Mouse (Mus musculus): ENCODE data around the gene Thsd7b. TPM values are rescaled to one million over a fixed set of nuclear protein-coding genes. Genes with fewer than 3 reads are reported as not detected.

Gene Thsd7b
- polyA plus RNA-seq, 1 experiment from 2014 or later = 5.2 TPM

- ATAC-seq (ENCODE audit: insufficient number of reproducible peaks, low FRiP score, low TSS enrichment, low read depth) = no peak
- Histone ChIP-seq H3K9ac (no peak overlapping the region), H3K4me3 (replicated peaks) (no peak overlapping the region), H3K9me3 (replicated peaks) (no peaks in the 10 kb centered on the region), H3K36me3 (no peaks in the 10 kb centered on the region), H3K4me1 (no peaks in the 10 kb centered on the region), H3K27me3 (no peaks in the 10 kb centered on the region), H3K27ac (replicated peaks) (no peak overlapping the region), H3K4me2 (replicated peaks) (no peak overlapping the region)
- 82% methylated on average over 2 of the region's 2 CpGs for WGBS
These were observed 253.9 kb downstream of the Thsd7b start for GRCm38 (mm10) chr1:129526967-129527366.

- no peaks in the 10 kb centered on the region for H3K36me3 ChIP-seq
- no peak overlapping the region for H3K9ac ChIP-seq
- H3K4me2 ChIP-seq (replicated peaks) = no peak overlapping the region
- WGBS = 95% methylated on average over 3 of the region's 3 CpGs
- H3K9me3 ChIP-seq (replicated peaks) = no peaks in the 10 kb centered on the region
- no peaks in the 10 kb centered on the region for H3K4me1 ChIP-seq
- ATAC-seq (ENCODE audit: insufficient number of reproducible peaks, low FRiP score, low TSS enrichment, low read depth) = no peak
- H3K27me3 ChIP-seq = no peaks in the 10 kb centered on the region
- H3K4me3 ChIP-seq (replicated peaks) = no peak overlapping the region
- H3K27ac ChIP-seq (replicated peaks) = no peak overlapping the region
These were observed 259.1 kb downstream of the Thsd7b start for GRCm38 (mm10) chr1:129532206-129532605.

GRCm38 (mm10) chr1:129538508-129538907, 265.4 kb downstream of the Thsd7b start:
- H3K9ac ChIP-seq = no peak overlapping the region
- no peak overlapping the region for H3K27ac ChIP-seq (replicated peaks)
- H3K36me3 ChIP-seq = no peaks in the 10 kb centered on the region
- no peak overlapping the region for H3K4me3 ChIP-seq (replicated peaks)
- H3K9me3 ChIP-seq (replicated peaks) = no peaks in the 10 kb centered on the region
- WGBS = 70% methylated on average over 2 of the region's 2 CpGs
- no peak overlapping the region for H3K4me2 ChIP-seq (replicated peaks)
- no peaks in the 10 kb centered on the region for H3K4me1 ChIP-seq
- no peak for ATAC-seq (ENCODE audit: insufficient number of reproducible peaks, low FRiP score, low TSS enrichment, low read depth)
- H3K27me3 ChIP-seq = no peaks in the 10 kb centered on the region

GRCm38 (mm10) chr1:129538970-129539369, 265.9 kb downstream of the Thsd7b start:
- no peak overlapping the region for H3K27ac ChIP-seq (replicated peaks)
- 75% methylated on average over 4 of the region's 4 CpGs for WGBS
- no peak overlapping the region for H3K4me2 ChIP-seq (replicated peaks)
- no peaks in the 10 kb centered on the region for H3K36me3 ChIP-seq
- no peak overlapping the region for H3K9ac ChIP-seq
- H3K4me3 ChIP-seq (replicated peaks) = no peak overlapping the region
- no peak for ATAC-seq (ENCODE audit: insufficient number of reproducible peaks, low FRiP score, low TSS enrichment, low read depth)
- no peaks in the 10 kb centered on the region for H3K27me3 ChIP-seq
- H3K9me3 ChIP-seq (replicated peaks) = no peaks in the 10 kb centered on the region
- no peaks in the 10 kb centered on the region for H3K4me1 ChIP-seq

GRCm38 (mm10) chr1:129540751-129541150, 267.6 kb downstream of the Thsd7b start:
- Histone ChIP-seq H3K9me3 (replicated peaks) (no peaks in the 10 kb centered on the region), H3K27me3 (no peaks in the 10 kb centered on the region), H3K4me1 (no peaks in the 10 kb centered on the region), H3K36me3 (no peaks in the 10 kb centered on the region), H3K9ac (no peak overlapping the region), H3K4me3 (replicated peaks) (no peak overlapping the region), H3K4me2 (replicated peaks) (no peak overlapping the region), H3K27ac (replicated peaks) (no peak overlapping the region)
- no peak for ATAC-seq (ENCODE audit: insufficient number of reproducible peaks, low FRiP score, low TSS enrichment, low read depth)
- WGBS = 53% methylated on average over 1 of the region's 1 CpGs

GRCm38 (mm10) chr1:129542563-129543146, 269.6 kb downstream of the Thsd7b start:
- 72% methylated on average over 3 of the region's 3 CpGs for WGBS
- no peaks in the 10 kb centered on the region for H3K27me3 ChIP-seq
- H3K4me3 ChIP-seq (replicated peaks) = no peak overlapping the region
- no peak overlapping the region for H3K4me2 ChIP-seq (replicated peaks)
- no peak overlapping the region for H3K9ac ChIP-seq
- H3K9me3 ChIP-seq (replicated peaks) = no peaks in the 10 kb centered on the region
- ATAC-seq (ENCODE audit: insufficient number of reproducible peaks, low FRiP score, low TSS enrichment, low read depth) = no peak
- no peak overlapping the region for H3K27ac ChIP-seq (replicated peaks)
- H3K36me3 ChIP-seq = no peaks in the 10 kb centered on the region
- H3K4me1 ChIP-seq = no peaks in the 10 kb centered on the region

- H3K4me2 ChIP-seq (replicated peaks) = no peak overlapping the region
- 85% methylated on average over 3 of the region's 3 CpGs for WGBS
- no peaks in the 10 kb centered on the region for H3K4me1 ChIP-seq
- H3K9ac ChIP-seq = no peak overlapping the region
- H3K27ac ChIP-seq (replicated peaks) = no peak overlapping the region
- no peak overlapping the region for H3K4me3 ChIP-seq (replicated peaks)
- ATAC-seq (ENCODE audit: insufficient number of reproducible peaks, low FRiP score, low TSS enrichment, low read depth) = no peak
- no peaks in the 10 kb centered on the region for H3K36me3 ChIP-seq
- H3K9me3 ChIP-seq (replicated peaks) = no peaks in the 10 kb centered on the region
- H3K27me3 ChIP-seq = no peaks in the 10 kb centered on the region
These were observed 270.1 kb downstream of the Thsd7b start for GRCm38 (mm10) chr1:129543169-129543568.

GRCm38 (mm10) chr1:129558054-129558453, 285.0 kb downstream of the Thsd7b start:
- Histone ChIP-seq H3K9me3 (replicated peaks) (no peaks in the 10 kb centered on the region), H3K9ac (no peak overlapping the region), H3K4me3 (replicated peaks) (no peak overlapping the region), H3K36me3 (no peaks in the 10 kb centered on the region), H3K4me1 (no peaks in the 10 kb centered on the region), H3K4me2 (replicated peaks) (no peak overlapping the region), H3K27me3 (no peaks in the 10 kb centered on the region), H3K27ac (replicated peaks) (no peak overlapping the region)
- WGBS = 59% methylated on average over 4 of the region's 4 CpGs
- ATAC-seq (ENCODE audit: insufficient number of reproducible peaks, low FRiP score, low TSS enrichment, low read depth) = no peak

- Histone ChIP-seq H3K27me3 (no peaks in the 10 kb centered on the region), H3K4me1 (no peaks in the 10 kb centered on the region), H3K36me3 (no peaks in the 10 kb centered on the region), H3K9ac (no peak overlapping the region), H3K4me3 (replicated peaks) (no peak overlapping the region), H3K27ac (replicated peaks) (no peak overlapping the region), H3K9me3 (replicated peaks) (no peaks in the 10 kb centered on the region), H3K4me2 (replicated peaks) (no peak overlapping the region)
- no peak for ATAC-seq (ENCODE audit: insufficient number of reproducible peaks, low FRiP score, low TSS enrichment, low read depth)
- 69% methylated on average over 4 of the region's 4 CpGs for WGBS
These were observed 286.0 kb downstream of the Thsd7b start for GRCm38 (mm10) chr1:129559137-129559536.

GRCm38 (mm10) chr1:129559812-129560211, 286.7 kb downstream of the Thsd7b start:
- no peak for ATAC-seq (ENCODE audit: insufficient number of reproducible peaks, low FRiP score, low TSS enrichment, low read depth)
- Histone ChIP-seq H3K4me2 (replicated peaks) (no peak overlapping the region), H3K36me3 (no peaks in the 10 kb centered on the region), H3K27me3 (no peaks in the 10 kb centered on the region), H3K9ac (no peak overlapping the region), H3K4me1 (no peaks in the 10 kb centered on the region), H3K4me3 (replicated peaks) (no peak overlapping the region), H3K9me3 (replicated peaks) (no peaks in the 10 kb centered on the region), H3K27ac (replicated peaks) (no peak overlapping the region)
- 51% methylated on average over 3 of the region's 3 CpGs for WGBS

GRCm38 (mm10) chr1:129562707-129563106, 289.6 kb downstream of the Thsd7b start:
- no peaks in the 10 kb centered on the region for H3K4me1 ChIP-seq
- no peak for ATAC-seq (ENCODE audit: insufficient number of reproducible peaks, low FRiP score, low TSS enrichment, low read depth)
- H3K9me3 ChIP-seq (replicated peaks) = no peaks in the 10 kb centered on the region
- 40% methylated on average over 1 of the region's 1 CpGs for WGBS
- no peaks in the 10 kb centered on the region for H3K36me3 ChIP-seq
- no peak overlapping the region for H3K4me3 ChIP-seq (replicated peaks)
- no peak overlapping the region for H3K9ac ChIP-seq
- H3K4me2 ChIP-seq (replicated peaks) = no peak overlapping the region
- no peaks in the 10 kb centered on the region for H3K27me3 ChIP-seq
- H3K27ac ChIP-seq (replicated peaks) = no peak overlapping the region

- Histone ChIP-seq H3K36me3 (no peaks in the 10 kb centered on the region), H3K4me3 (replicated peaks) (no peak overlapping the region), H3K4me1 (no peaks in the 10 kb centered on the region), H3K9ac (no peak overlapping the region), H3K27me3 (no peaks in the 10 kb centered on the region), H3K4me2 (replicated peaks) (no peak overlapping the region), H3K27ac (replicated peaks) (no peak overlapping the region), H3K9me3 (replicated peaks) (no peaks in the 10 kb centered on the region)
- WGBS = 79% methylated on average over 3 of the region's 3 CpGs
- ATAC-seq (ENCODE audit: insufficient number of reproducible peaks, low FRiP score, low TSS enrichment, low read depth) = no peak
These were observed 297.4 kb downstream of the Thsd7b start for GRCm38 (mm10) chr1:129570522-129570921.

All from embryonic facial prominence, embryonic 15.5 days (tissue).